Mouse (Mus musculus) E14TG2a.4 (cell line): Measurements from ENCODE around the gene Fubp1.
"Not testable (repeated sequence)": the region's sequence is repeated elsewhere in the genome, so short reads cannot be mapped to it uniquely, and the experiment has no call there.

ENCODE experiments used
- H3K27me3 ChIP-seq: 2 replicates; pipeline ENCODE4 v1.6.1; 2014; ENCODE audit warnings: low read length, control low read depth; ENCODE audit not compliant: insufficient read depth
- H3K36me3 ChIP-seq: 2 replicates; pipeline ENCODE4 v1.6.1; 2014; ENCODE audit warnings: low read length, control low read depth; ENCODE audit not compliant: insufficient read depth
- H3K4me1 ChIP-seq: replicated peaks from 2 replicates; pipeline ENCODE4 v1.6.1; 2014; ENCODE audit warnings: low read depth, low read length, control low read depth
- H3K4me3 ChIP-seq: replicated peaks from 2 replicates; pipeline ENCODE4 v1.5.1; 2014; ENCODE audit warnings: mild to moderate bottlenecking, low read length
- H3K9me3 ChIP-seq: 2 replicates; pipeline ENCODE4 v1.6.1; 2014; ENCODE audit warnings: low read length, control low read depth
- CTCF ChIP-seq: conservative IDR thresholded peaks from 2 replicates; pipeline ENCODE4 v1.5.1; 2014; ENCODE audit warnings: low read length
- NANOG ChIP-seq: IDR thresholded peaks from 2 replicates; pipeline ENCODE4 v1.6.1; 2014; ENCODE audit warnings: borderline replicate concordance, low read length, mixed read lengths
- POU5F1 ChIP-seq: IDR thresholded peaks from 2 replicates; pipeline ENCODE4 v1.6.1; 2014; ENCODE audit warnings: low read length, borderline replicate concordance

Fubp1 gene

DNA sequence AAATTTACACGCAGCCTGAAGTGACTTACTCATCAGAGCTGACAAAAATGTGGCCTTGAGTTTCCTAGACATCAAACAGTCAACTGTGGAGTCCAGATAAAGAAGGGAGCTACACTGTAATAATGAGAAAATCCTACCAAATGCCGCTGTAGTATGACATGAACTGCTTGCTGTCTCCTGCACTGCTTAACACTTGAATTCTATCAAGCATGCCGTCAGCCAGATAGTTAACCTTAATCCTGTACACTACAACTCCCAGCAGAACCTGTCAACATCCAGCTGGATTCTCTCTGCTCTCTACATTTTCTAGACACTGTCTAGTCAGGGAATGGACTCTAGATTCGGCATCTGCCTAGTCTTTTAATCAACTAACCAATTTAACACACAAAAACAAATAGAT lies 20.9 kb upstream of the Fubp1 start:
- Histone ChIP-seq H3K4me3 (no peak overlapping the region), H3K4me1 (peaks cover 13% of the 10 kb centered on the region), H3K9me3 (no peaks in the 10 kb centered on the region), H3K36me3 (0 out of 2 replicates have a peak, but pooled peaks cover 7% of the 10 kb centered on the region), H3K27me3 (no peaks in the 10 kb centered on the region)
- TF ChIP-seq POU5F1: no peak
- TF ChIP-seq NANOG: no peak

DNA sequence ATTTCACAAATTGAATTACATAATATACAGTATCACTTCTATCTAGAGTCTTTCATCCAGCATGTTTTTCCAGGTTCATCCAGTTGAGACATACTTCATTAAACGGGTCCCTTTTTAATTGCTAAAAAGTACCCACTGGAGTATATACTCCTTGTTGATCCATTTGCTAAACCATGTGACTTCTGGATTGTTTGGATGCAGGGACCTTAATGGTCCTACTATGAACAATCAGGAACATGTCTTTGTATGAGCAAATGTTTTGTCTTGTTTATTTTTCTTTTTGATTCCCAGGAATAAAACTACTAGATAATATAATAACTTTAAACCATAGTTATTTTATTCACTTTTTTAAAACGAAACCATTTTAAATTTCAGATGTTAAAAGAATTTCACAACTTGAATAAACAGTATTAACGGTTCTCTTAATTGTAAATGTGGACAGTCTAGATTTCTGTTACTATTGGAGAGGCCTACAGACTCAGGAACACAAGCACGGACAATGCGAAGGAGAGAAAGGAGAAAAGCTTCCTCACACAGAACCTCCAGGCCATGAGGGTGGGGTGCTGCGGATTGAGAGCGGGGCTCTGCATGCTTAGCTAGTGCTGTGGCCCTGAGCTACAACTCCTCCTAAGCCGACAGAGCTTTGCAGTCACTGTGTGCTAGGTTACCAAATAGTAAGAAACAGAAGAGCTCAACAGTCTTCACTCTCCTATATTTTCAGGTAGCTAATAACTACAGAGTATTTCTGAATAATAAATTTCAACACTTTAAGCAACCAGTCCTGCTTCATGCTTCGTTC lies 19.3 kb upstream of the Fubp1 start:
- H3K4me1 ChIP-seq: peaks cover 13% of the 10 kb centered on the region
- 0 out of 2 replicates have a peak, but pooled peaks cover 7% of the 10 kb centered on the region for H3K36me3 ChIP-seq
- no peak overlapping the region for H3K4me3 ChIP-seq
- TF ChIP-seq NANOG (no peak), CTCF (no peak), POU5F1 (no peak)
- no peaks in the 10 kb centered on the region for H3K9me3 ChIP-seq
- H3K27me3 ChIP-seq: no peaks in the 10 kb centered on the region

- Histone ChIP-seq H3K36me3 (0 out of 2 replicates have a peak, but pooled peaks cover under 1% of the 10 kb centered on the region), H3K4me3 (no peak overlapping the region), H3K9me3 (no peaks in the 10 kb centered on the region), H3K4me1 (peaks cover 15% of the 10 kb centered on the region), H3K27me3 (no peaks in the 10 kb centered on the region)
- TF ChIP-seq NANOG (no peak), CTCF (no peak), POU5F1 (no peak)
Measured at GRCm38 (mm10) chr3:152191791-152192237, 18.4 kb upstream of the Fubp1 start.

- no peaks in the 10 kb centered on the region for H3K27me3 ChIP-seq
- H3K4me3 ChIP-seq: no peak overlapping the region
- H3K4me1 ChIP-seq: peaks cover 19% of the 10 kb centered on the region
- no peak for TF ChIP-seq CTCF
- no peak for TF ChIP-seq NANOG
- TF ChIP-seq POU5F1: no peak
- no peaks in the 10 kb centered on the region for H3K36me3 ChIP-seq
- H3K9me3 ChIP-seq: no peaks in the 10 kb centered on the region
Measured at GRCm38 (mm10) chr3:152192238-152192931, 17.8 kb upstream of the Fubp1 start.

DNA sequence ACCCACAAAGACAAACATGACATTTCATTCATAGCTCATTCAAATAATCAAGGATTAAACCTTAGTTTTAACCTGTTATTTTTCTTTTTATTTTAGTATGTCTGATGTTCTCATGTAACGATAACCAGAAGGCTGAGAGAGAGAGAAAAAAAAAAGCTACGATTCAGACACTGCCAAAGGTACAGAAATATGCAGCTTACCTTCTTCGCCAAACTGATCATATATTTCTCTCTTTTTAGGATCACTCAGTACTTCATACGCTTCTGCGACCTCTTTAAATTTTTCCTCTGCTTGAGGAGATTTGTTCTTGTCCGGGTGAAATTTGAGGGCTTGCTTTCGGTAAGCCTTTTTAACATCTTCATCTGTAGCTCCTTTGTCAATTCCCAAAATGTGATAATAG lies 17.0 kb upstream of the Fubp1 start:
- Histone ChIP-seq H3K4me1 (peaks cover 22% of the 10 kb centered on the region), H3K36me3 (no peaks in the 10 kb centered on the region), H3K9me3 (no peaks in the 10 kb centered on the region), H3K4me3 (peak overlapping the region; percentile 37), H3K27me3 (no peaks in the 10 kb centered on the region)
- TF ChIP-seq NANOG (no peak), POU5F1 (no peak)

GRCm38 (mm10) chr3:152193635-152194097 lies 16.6 kb upstream of the Fubp1 start:
- TF ChIP-seq CTCF: no peak
- no peak for TF ChIP-seq POU5F1
- TF ChIP-seq NANOG: no peak
- H3K4me1 ChIP-seq: peaks cover 22% of the 10 kb centered on the region
- H3K36me3 ChIP-seq: no peaks in the 10 kb centered on the region
- no peaks in the 10 kb centered on the region for H3K27me3 ChIP-seq
- no peaks in the 10 kb centered on the region for H3K9me3 ChIP-seq
- H3K4me3 ChIP-seq: peak overlapping the region; percentile 37

DNA sequence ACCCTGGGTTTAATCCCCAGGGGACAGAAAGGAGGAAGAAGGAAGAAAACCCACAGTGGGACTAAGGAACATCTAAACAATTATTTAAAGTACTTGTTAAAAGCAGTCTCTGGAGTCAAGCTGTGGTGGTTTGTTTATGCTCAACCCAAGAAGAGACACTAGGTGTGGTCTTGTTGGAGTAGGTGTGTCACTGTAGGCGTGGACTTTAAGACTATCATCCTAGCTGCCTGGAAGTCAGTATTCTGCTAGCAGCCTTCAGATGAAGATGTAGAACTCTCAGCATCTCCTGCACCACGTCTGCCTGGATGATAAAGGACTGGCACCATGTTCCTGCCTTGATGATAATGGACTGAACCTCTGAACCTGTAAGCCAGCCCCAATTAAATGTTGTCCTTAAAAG lies 13.0 kb upstream of the Fubp1 start:
- H3K4me1 ChIP-seq: peaks cover 22% of the 10 kb centered on the region
- H3K36me3 ChIP-seq, H3K27me3 ChIP-seq, H3K4me3 ChIP-seq, H3K9me3 ChIP-seq: not testable (repeated sequence)

DNA sequence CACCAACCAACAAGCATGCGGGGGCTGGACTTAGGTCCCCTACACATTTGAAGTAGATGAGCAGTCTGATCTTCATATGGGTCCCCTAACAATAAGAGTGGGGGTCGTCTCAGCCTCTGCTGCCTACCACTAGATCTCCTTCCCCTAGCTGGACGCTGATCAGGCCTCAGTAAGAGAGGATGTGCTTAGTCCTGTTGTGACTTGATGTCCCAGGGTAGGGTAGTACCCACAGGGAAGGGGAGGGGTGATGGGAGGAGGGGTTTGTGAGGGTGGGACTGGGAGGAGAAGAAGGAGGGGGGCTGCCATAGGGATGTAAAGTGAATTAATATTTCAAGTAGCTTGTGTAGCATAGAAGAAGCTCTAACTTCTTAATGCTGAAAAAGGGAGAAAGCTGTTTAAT lies 11.1 kb upstream of the Fubp1 start:
- H3K4me3 ChIP-seq: no peak overlapping the region
- H3K9me3 ChIP-seq: no peaks in the 10 kb centered on the region
- H3K27me3 ChIP-seq: no peaks in the 10 kb centered on the region
- no peak for TF ChIP-seq CTCF
- no peaks in the 10 kb centered on the region for H3K36me3 ChIP-seq
- peaks cover 11% of the 10 kb centered on the region for H3K4me1 ChIP-seq

GRCm38 (mm10) chr3:152201181-152201580 lies 9.0 kb upstream of the Fubp1 start:
- TF ChIP-seq CTCF (no peak), POU5F1 (no peak), NANOG (no peak)
- H3K27me3 ChIP-seq: no peaks in the 10 kb centered on the region
- H3K9me3 ChIP-seq: no peaks in the 10 kb centered on the region
- no peak overlapping the region for H3K4me3 ChIP-seq
- H3K4me1 ChIP-seq: peaks cover 9% of the 10 kb centered on the region
- peaks cover under 1% of the 10 kb centered on the region; the same call in 1 of the 2 replicates for H3K36me3 ChIP-seq
